Mouse (Mus musculus) heart, postnatal 4 days (tissue): ENCODE data around the gene Rex1bd. TPM values are rescaled to one million over a fixed set of nuclear protein-coding genes. Genes with fewer than 3 reads are reported as not detected.
"Not testable (repeated sequence)": the region's sequence is repeated elsewhere in the genome, so short reads cannot be mapped to it uniquely, and the experiment has no call there.

Experiments
- DNase-seq: peaks from one replicate; pipeline ENCODE4 v3.0.0; 2021
- total RNA-seq, 2 experiments: library from RNA; stranded (reverse); gene quantifications; 2 replicates each; pipeline ENCODE4 v1.2.3; 2021

Gene Rex1bd
- total RNA-seq, 2 experiments from 2014 or later, result 96.9 to 109 TPM

DNA sequence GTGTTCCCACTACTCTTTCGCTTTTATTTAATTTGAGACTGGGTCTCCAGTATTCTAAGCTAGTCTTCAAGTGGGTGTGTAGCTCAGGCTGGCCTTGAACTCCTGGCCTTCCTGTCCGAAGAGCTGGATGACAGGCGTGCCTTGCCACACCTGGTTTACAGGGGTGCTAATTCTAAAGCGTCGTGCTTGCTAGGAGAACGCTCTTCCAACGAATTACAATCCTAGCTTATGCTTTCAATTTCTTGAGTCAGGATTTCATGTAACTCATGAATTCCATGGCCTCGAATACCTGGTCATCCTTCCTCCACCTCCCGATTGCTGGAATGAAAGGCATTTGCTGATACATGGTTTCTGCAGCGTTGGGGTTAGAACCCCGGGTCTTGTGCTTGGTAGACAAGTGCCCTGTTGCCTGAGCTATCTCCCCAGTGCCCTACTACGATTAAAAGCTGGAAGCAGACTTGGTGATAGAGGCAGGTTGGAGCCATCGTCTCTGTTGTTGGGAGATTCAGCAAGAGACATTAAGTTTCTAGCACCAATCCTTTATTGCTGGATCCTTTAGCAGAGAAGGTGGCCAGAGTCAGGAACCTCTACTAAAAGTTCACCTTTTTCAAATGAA is 21.7 kb upstream of the Rex1bd start:
- DNase-seq, result no peak

DNA sequence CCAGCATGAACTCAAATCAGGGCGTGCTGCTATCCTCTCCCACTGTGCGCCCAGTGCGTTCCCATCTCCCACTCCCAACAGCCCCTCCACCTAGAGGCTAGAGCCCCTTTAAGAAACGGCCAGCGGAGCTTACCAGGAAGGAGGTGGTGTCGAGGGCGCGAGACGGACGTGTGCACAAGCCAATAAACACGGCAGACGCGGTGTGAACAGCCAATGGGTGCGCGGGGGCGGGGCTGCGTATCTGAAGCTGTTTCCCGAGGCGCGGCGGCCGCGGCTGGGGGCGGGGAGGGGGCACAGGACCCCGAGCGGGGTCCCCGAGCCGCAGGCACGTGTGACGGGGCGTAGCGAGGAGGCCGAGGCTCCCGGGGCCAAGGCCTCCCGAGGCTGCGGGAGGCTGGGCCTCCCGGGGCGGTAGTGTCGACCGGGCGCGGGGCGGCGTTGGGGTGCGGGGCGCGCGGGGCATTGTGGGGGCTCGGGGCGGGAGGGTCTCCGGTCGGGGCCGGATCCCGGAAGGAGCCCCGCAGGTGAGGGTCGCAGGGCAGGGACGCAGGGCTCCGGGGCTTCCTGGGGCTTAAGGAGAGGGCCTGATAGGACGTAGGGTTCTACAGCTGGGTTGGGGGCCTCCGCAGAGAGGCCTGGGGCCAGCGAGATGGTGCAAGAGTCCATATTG is 21.1 kb upstream of the Rex1bd start, which contains the start of the genes Fkbp8 and Kxd1:
Fkbp8 (plus strand) TSS at position 213 of the 670 bp plus-strand sequence.
Kxd1 (minus strand) TSS at position 445 of the 670 bp plus-strand sequence.
- DNase-seq, result peak; percentile 99

DNA sequence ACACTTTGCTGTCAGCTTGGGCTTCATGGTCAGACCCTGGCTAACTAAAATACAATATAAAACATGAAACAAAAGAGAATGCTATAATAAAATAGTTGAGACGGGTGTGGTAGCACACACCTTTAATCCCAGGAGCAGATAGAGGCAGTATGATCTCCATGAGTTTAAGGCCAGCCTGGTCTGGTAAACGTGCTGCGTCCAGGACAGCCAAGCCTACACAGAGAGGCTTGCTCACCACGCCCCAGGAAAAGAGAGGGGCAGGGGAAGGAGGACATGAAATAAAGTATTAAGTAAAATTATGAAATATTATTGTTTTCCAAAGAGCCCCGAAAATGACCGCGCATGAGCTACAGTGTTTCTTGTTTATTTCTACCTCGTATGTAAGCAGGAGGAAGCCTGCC is 20.6 kb upstream of the Rex1bd start:
- no peak for DNase-seq

DNA sequence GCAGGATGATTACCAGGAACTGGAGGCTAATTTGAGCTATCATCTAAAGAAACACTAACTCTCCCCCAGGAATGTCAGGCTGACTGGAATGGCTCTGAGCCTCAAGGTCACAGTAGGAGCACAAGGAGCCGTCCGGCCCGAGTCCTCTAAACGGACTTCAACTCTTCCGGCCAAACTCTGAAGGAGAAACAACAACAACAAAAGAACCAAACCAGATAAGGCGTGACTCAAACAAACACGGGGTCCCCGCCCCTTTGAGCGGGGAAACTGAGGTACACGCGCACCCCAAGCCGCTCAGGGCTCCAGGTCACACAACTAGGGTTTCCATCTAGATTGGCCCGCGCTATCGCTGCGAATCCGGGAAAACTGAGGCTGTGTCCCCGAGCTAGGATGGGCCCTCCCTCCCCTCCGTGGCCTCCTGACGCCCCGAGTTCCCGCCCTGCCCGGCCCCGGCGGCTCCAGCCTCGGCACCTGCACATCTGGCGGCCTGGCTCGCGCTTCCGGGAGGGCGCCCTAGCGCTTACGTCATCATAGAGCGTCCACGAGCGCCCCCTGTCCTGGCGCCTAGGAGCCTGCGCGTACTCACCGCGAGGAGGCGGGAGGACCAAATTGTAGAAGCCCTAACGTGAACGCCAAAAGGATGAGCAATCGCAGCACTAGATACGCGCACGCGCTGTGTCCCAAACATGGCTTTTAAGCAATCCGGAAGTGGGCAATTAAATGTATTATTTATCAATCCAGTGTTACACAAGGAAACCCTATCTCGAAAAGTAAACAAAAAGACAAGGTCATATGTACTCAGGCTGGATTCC is 16.2 kb upstream of the Rex1bd start:
- DNase-seq, result peak; percentile 96

DNA sequence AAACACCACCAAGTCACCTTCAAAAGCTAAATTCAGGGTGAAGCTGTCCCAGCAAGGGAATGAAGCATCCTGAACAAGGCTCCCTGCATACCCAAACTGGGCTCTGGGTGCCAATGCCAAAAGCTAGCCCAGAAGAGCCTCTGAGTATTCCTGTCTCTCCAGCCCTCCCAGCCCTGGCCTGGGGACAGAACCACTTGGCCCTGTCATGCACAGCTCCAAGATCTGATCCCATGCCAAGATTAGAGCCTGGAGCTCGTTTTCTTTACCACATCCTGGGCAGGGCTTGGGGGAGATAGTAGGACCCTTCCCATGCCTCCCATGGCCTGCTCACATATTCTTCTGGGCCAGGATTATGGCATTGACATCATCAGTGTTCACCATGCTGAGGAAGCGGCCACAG is 13.1 kb upstream of the Rex1bd start:
- no peak for DNase-seq

DNA sequence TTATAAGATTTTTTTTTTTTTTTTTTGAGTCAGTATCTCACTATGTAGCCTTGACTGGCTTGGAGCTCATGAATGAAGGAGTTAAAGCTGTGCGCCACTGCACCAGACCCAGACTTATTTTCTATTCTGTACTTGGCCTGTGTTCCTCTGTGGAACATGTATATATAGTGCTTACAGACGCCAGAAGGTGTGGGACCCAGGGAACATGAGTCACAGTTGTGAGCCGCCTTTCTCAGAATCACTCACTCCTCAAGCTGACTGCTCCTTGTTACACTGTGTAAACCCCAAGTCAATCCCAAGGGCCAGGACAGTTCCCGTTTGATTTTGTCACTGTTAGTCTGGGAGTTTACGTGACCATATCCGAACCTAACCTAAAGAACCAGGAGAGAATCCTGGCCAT is 12.5 kb upstream of the Rex1bd start:
- no peak for DNase-seq

DNA sequence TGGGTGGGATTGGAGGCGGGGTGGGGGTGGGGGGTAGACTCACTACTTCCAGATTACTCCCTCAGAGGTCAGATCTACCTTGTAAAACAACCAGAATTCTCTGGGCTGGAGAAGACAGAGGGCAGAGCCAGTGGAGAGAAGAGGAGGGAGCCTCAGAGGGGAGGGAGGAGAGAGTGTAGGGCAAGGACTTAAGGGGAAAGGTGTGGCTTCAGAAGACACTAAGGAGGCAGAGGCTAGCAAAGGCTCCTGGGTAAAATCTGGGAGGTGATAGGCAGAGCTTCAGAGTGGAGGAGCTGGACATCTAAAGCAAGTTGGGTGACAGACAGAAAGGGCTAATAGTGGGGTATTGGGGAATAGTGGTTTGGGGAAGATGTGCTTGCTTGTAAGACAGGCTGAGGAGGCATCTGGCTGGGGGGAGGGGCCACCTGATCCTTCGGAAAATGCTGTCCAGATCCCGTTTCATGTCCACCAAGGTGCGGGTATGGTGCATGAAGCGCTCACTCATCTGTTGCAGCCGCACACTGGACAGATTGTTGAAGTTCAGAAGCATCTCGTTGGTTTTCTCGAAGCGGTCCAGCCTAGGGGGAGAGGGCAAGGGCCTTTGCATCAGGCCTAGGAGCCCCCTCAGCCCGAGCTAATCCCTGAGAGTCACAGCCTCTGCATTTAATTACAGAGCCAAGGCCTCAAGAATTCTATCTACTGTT is 11.5 kb upstream of the Rex1bd start:
- DNase-seq, result no peak

DNA sequence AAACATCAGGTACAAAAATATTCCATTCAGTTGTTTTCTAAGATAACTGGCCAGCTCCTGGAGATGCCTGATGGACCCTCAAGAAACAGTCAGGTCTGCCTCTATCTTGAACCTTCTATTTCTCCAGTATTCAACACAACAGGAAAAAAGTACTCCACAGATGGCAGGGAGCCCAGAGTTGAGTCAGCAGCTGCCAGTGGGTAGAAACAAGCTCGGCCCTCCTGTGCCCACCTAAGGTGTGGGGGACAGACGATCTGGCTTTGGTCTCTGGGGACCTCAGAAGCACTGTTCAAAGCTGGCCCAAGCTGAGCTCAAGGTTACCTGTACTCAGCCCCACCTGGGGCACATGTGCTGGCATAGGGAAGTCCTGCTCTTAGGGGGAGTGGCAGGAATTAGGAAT is 6.9 kb upstream of the Rex1bd start:
- DNase-seq, result no peak

DNA sequence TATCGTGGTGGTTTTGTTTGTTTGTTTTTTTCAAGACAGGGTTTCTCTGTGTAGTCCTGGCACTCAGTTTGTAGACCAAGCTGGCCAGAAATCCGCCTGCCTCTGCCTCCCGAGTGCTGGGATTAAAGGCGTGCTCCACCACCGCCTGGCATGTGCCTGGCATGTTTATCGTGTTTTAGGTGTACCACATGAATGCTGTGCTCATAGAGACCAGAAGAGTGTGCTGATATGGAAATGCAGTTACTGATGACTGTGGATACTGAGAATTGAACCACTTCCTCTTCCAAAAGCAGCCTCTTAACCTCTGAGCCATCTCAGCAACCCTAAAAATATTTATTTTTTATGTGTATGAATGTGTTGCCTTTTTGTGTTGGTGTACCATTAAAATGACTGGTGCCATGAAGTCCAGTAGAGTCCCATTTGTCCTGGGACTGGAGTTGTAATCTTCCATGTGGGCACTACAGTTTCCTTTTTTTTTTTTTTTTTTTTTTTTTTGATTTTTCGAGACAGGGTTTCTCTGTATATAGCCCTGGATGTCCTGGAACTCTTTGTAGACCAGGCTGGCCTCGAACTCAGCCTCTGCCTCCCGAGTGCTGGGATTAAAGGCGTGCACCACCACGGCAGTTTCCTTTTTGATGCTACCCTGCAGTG is 5.8 kb upstream of the Rex1bd start:
- no peak for DNase-seq

DNA sequence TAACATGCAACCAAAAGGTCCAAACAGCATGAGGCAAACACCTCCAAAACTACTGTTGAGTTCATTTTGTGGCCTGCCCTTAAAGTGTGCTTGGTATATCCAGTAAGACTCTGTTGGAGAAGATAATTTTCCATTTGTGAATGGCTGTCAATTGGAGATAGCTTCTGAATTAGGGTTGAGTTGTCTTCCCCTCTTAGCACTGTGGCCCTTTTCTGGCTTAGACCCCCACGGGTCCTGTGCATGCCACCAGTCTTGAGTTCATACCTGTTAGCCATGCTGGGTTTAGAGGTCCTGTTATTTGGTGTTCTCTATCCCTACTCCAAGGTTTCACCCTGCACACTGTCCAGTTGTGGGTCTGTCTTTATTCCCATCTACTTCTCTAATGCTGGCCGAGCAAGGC is 5.2 kb upstream of the Rex1bd start:
- no peak for DNase-seq

DNA sequence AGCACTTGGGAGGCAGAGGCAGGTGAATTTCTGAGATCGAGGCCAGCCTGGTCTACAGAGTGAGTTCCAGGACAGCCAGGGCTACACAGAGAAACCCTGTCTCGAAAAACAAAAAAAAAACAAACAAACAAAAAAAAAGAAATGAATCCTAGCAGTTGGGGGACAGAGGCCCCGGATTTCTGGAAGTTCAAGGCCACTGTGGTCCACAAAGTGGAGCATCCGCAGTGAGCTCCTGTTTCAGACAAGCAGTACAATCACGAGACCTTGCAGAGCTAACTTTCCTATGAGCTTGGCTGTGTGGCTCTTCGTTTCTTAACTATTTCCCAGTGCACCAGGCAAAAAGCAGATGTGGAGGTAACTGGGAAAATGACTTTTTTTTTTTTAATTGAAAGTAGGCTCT is 4.6 kb upstream of the Rex1bd start:
- not testable (repeated sequence) for DNase-seq

DNA sequence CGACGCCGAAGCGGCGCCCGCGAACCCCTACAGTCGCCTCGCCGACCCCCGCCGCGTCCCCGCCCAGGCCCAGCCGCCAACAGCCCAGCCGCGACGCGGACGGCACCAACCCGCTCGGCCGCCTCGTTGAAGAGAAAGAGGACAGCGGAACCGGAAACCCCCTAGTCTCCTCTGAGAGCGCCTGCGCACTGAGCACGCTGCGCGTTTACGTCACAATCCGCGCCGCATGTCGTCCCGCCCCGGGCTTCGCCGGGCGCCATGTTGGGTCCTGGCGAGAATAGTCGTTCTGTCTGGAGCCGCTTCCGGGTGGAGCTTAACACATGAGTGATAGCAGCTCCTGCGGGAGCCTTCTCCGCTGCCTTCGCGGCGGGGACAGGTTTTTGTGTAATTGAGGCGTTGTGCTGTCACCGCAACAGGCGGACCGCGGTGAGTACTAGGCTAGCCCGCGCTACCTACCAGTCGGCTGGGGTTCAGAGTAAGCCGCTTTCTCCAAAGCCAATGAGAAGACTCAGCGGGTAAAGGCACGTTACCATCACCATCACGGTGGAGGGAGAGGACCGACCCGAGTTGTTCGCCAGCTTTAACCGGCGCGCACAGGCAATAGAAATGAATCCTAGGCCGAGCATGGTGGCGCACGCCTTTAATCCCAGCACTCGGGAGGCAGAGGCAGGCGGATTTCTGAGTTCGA is 3.8 kb upstream of the Rex1bd start, which contains the start of gene Uba52:
Uba52 (minus strand) TSS at position 574 of the 688 bp plus-strand sequence.
- peak; percentile 98 for DNase-seq

DNA sequence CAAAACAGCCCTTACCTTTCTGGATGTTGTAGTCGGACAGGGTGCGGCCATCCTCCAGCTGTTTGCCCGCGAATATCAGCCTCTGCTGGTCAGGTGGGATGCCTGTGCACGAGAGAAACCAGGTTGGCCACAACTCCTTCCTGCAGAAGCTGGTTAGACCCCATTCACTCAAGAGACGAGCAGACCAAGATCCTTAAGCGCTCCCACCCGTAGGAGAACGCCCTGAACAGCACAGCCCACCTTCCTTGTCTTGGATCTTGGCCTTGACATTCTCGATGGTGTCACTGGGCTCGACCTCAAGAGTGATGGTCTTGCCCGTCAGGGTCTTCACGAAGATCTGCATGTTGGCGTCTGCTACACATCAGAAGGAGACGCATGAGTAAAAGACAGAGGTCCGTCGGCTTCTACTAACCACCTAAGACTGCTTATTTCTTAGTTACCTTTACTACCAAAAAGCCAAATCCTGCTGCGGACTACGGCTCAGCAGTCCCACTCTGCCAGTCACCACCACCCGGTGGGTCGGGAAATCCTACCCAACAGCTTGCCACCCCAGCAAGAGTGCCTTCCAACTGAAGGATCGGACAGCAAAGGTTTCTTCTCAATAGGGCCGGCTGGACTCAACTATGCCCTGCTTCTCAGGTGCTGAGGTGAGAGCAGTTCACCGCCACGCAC is 2.9 kb upstream of the Rex1bd start:
- no peak for DNase-seq

DNA sequence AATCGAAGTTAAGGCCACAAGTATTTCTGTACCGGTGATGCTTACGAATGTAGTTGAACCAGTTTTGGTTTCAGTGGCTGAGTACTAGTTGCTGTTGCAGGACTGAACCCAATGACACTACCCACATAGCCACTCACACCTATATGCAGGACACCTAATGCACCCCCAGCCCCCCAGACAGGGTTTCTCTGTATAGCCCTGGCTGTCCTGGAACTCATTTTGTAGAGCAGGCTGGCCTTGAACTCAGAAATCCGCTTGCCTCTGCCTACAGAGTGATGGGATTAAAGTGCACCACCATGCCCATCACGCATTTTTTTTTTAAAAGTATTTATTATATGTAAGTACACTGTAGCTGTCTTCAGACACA is 458 bp upstream of the Rex1bd start:
- DNase-seq, result peak; percentile 25

DNA sequence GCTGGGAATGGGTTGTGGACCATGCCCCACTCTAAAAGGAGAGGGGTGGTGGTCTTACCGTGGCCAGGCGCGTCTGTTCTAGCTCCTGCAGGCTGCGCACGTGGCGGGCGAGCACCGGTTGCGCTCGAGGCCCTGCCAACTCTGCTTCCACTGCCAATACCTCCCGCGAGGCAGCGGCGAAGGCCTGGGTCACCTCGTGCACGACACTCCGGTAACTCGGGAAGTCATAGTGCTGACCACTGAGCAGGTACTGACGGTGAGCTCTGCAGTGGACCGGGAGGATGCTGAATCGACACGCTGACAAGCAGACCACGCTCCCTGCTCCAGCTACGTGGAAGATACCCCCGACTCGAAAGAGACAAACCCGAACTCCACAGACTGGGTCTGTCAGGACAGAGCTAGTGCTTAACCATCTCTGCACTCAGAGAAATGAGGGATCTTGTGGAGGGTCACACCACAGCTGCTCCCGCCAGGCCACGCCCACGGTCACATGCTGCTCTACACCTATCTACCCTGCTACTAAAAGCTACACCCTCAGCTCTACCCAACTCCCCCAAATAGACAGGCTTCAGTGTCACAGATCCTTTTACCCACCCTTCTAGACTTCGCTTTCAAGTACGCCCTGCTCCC is 739 bp downstream of the Rex1bd start:
- DNase-seq, result peak; percentile 25

DNA sequence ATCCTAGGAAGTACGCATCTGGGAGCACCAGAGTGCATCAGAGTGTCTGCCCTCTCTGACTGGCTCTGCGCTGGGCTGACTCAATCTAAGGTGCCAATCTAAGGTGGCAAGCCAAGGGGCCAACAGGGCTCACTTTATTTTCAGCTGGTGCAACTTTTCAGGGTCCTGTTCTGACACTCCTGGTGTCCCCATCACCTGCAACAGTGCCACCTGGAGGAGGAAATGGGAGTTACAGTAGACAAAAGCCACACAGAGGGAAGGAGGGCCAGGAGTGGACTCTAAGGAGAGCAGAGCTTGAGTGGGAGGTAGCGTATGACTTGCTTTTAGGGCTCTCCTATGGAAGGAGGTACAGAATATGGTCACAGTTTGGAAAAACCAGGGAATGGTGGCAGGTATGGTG is 1.7 kb downstream of the Rex1bd start:
- peak; percentile 90 for DNase-seq

DNA sequence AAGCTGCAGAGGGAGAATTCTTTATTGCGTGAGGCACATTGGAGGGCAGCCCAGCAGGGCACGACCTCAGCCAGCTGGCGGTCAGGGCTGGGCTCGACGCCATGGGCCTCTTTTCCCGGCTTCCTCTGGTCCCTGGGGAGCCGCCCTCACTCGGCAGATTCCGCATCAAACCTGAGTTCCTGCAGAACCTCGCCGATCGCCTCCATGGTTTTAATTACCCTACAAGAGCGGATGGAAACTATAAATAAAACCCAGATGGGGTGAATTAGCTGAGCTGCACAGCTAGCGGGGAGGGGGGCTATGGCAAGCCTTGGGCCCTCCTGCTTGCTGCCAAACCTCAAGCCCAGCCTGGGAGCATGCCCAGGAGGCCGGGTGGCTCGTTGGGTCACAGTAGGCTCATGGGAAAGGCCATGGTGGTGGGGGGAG is 2.2 kb downstream of the Rex1bd start:
- peak; percentile 81 for DNase-seq

DNA sequence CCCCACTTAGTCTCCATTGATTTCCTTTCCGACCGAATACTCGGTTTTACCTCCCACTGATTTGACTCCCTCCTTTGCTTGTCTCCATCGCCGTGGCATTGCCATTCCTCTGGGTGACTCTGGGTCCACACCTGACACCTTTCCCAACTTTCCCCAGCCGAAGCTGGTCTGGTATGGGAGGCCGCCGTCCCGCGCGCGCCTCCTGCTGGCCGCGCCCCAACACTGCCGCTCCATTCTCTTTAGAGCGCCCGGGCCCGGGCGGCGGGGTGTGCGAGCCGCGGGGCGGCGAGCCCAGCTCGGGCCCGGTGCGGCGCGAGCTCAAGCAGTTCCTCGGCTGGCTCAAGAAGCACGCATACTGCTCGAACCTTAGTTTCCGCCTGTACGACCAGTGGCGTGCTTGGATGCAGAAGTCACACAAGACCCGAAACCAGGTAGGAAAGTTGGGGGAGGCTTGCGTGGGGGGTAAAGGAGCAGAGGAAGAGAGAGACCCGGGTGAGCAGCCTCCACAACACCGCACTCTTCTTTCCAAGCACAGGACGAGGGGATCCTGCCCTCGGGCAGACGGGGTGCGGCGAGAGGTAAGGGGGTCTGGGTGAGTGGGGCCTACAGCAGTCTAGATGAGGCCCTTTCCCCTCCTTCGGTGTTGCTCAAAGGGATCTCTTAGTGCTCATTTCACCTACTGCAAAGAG is 3.3 kb downstream of the Rex1bd start:
- peak; percentile 81 for DNase-seq

DNA sequence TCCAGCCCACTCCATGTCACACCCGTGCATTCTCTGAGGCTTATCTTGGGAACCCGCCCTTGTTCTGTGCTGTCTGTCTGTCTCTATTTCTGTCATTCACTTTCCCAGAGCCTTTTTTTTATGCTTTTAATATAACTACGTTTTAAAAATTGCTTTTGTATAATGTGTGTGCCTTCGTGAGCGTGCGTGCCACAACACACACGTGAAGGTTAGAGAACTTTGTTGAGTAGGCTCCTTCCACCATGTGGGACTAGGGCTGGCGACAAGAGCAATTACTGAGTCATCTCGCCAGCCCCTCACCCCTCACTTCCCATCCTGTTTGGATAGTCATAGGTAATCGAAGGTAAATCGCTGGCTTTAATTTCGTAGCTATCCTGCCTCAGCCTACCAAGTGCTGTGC is 4.0 kb downstream of the Rex1bd start:
- DNase-seq, result no peak
